Mouse (Mus musculus) lung, adult 2 months (tissue): Measurements from ENCODE around the gene Mipol1.

Experiments used
- CTCF ChIP-seq: fragments of 200-500 bp; IDR thresholded peaks from 2 replicates; pipeline ENCODE4 v1.5.1; 2011; ENCODE audit warnings: mild to moderate bottlenecking, low read length, control low read depth; ENCODE audit not compliant: insufficient read depth
- POLR2A ChIP-seq: fragments of 200-500 bp; IDR thresholded peaks from 2 replicates; pipeline ENCODE4 v1.6.1; 2011; ENCODE audit warnings: low read depth, mild to moderate bottlenecking, control low read depth, low read length, borderline replicate concordance; ENCODE audit errors: extremely low read depth

DNA sequence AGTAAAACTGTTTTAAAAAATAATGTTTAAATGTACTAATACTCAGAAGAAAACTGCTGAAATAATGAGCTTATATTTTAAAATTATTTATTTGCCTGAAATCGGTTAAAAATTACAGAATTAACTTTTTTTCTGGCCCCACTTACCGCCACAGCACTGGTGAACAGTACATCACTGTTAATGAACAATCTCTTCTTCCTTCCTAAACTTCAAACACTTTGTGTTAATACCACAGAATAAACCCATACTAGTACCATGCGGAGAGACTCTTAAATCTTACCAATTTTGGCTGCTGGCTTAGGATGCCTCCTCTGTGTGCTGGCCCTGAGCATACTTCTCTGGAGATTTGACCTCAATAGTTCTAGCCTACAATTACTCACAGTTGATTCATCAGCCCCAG, 28.3 kb upstream of the Mipol1 start:
- no peak for TF ChIP-seq CTCF
- TF ChIP-seq POLR2A = no peak
